Mouse (Mus musculus) left cerebral cortex, adult 6 months (tissue): ENCODE data around the gene Pum3. TPM values are rescaled to one million over a fixed set of nuclear protein-coding genes. Genes with fewer than 3 reads are reported as not detected.

Experiments used
- long read RNA-seq, 2 experiments: library from polyadenylated mRNA; unstranded; transcript quantifications; one replicate each; pipeline ENCODE4 v2.0.0; 2019 to 2020
- polyA plus RNA-seq: library from polyadenylated mRNA; unstranded; fragments of <200 nt; fragmentation: Nextera tagmentation; gene quantifications from 2 replicates; pipeline ENCODE4 v1.2.3, GENCODE M21; 2021

Gene Pum3
- 28.5 and 33.5 TPM in 2 replicates for polyA plus RNA-seq
- long read RNA-seq, experiment 1, transcript Pum3-201 (18 exons, 3,471 nt) = major isoform, 123 of 166 reads
- long read RNA-seq, experiment 1, partial matches to known transcripts = 24 of 166 reads
- long read RNA-seq, experiment 1, other reads (novel, unspliced or antisense) = 19 of 166 reads
- long read RNA-seq, experiment 2, transcript Pum3-201 (18 exons, 3,471 nt) = major isoform, 31 of 61 reads
- long read RNA-seq, experiment 2, partial matches to known transcripts = 24 of 61 reads
- long read RNA-seq, experiment 2, other reads (novel, unspliced or antisense) = 6 of 61 reads

GRCm38 (mm10) chr19:27429745-27430251 is at the start of gene Pum3:
Gene Pum3 (minus strand): TSS chr19:27429825.

Other genes starting within 250 kb of the Pum3 start
- 12.0 and 18.5 TPM in 2 replicates for gene Vldlr, start 213.3 kb downstream of the Pum3 start, polyA plus RNA-seq
- gene Kcnv2, start 107.2 kb downstream of the Pum3 start, polyA plus RNA-seq = not detected in 2 replicates